Mouse (Mus musculus) thymus, postnatal 10 days (tissue): Measurements from ENCODE around the gene Mpdz.

Experiments
- DNase-seq, 2 experiments: peaks; one replicate each; pipeline ENCODE4 v3.0.0; 2021; ENCODE audit warnings: low spot score in 2 of 2

Mpdz gene

DNA sequence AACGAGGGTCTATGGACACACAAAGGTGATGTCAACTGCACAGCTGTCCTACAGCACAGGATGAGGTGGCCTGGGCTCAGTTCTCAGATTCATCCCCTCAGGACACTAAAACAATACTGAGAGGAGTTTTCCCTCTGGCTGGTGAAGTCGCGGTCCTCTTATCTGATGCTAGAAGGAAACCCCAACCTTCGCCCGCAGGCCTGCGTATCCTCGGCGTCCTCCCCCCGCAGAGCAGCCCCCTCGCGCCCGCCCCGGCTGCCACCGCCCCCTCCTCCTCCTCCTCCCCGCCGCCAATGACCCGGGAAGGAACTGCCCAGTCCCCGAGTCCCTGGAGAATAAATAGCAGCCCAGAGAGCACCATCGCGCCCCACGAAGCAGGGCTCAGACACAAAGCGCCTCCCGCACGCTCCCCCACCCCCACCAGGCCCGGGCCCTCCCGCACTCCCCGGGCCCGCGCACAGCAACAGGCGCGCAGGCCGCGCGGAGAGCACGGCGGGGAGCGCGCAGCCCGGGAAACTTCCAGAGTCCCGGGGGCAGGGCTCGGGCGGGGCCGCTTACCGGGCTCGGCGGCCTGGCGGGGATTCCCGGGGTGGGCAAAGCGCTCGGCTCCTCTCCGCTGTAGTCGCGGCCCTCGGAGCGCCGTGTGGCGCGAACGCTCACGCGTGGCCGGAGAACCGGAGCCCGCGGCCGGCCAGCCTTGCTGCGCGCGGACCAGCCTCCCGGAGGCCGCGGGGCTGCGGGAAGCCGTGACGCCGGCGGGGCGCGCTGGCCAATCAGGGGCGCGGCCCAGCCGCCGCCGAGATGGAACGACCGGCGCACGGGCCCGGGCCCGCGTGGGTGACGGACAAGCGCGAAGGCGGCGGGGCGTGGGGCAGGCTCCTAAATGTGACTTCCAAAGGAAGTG lies at the start of gene Mpdz:
Gene Mpdz (minus strand): TSS at position 738 of the 904 bp plus-strand sequence.
- no peak for DNase-seq

- DNase-seq: no peak
These were observed 47.9 kb upstream of the Mpdz start for GRCm38 (mm10) chr4:81490556-81490955.

DNA sequence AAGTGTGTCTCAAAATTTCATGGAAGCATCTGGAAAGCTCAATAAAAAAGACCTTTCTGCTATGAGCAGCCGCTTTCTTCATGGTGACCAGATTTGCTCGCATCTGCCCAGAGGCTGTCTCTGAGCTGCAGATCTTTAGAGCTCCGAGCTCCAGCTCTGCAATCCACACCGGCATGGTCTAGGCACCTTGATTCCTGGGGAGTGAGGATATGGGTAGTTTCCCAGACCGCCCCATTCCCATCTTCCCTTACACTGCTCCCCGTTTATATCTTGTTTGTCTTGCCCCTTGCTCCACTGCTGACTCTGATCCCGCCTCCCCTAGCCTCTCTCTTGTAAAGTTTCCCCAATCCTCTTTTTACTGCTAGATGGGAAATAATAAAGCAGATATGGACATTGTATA lies 42.0 kb upstream of the Mpdz start:
- DNase-seq: no peak

GRCm38 (mm10) chr4:81483887-81484602 lies 41.4 kb upstream of the Mpdz start:
- DNase-seq: no peak

DNA sequence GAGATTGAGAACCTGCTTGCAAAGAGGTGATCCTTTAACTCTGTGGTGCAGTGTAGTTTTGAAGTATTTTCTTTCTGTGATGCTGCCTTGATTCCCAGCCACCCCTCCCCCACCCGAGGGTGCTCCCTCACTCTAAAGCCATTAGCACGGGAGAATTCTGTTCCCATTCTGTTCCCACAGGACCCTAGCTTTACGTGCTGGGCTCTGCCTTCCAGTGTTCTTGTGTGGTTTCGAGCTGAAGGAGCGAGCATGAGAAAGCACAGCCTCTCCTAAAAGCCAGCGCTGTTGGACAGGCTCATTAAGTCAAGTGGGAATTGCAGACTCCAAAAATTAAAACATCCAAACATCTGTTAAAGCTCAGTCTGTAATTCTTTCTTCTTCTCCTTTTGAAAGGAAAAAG lies 40.5 kb upstream of the Mpdz start:
- DNase-seq: no peak

- DNase-seq: no peak
These were observed 24.2 kb upstream of the Mpdz start for GRCm38 (mm10) chr4:81466821-81467220.

DNA sequence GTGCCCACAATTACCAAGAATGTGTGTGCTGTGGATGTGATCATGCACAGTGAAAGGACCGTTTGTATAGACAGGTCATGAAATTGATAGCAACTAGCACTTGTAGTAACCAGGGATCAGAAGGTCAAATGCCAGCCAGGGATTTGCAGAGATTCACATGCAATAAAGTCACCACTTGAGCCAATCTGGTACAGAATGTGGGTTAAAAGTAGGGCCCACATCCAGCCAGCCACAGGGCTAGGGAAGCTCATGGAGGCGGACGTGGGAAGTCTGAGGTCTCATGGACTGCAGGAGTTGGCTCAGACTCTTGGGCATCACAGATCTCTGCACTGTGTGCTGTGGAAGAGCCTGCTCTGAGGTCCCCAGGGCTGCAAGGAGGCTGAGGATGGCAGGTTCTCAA lies 22.6 kb upstream of the Mpdz start:
- no peak for DNase-seq

DNA sequence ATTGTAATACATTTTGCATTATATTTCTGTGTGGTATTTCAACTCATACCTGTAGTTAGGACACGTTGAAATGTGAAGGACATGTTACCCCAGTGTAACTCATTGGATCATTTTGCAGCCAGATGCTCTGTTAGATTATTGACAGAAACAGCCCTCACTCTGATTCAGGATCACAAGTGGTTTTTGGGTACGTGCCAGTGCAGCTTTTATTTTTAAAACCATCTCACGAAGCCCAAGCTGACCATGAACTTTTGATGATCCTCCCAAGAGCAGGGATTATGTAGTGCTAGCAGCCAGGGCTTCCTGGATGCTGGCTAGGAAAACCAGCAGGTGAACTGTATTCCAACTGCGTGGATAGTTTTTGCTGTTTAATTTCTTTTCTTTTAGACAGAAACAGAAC lies 19.6 kb upstream of the Mpdz start:
- no peak for DNase-seq

GRCm38 (mm10) chr4:81458921-81459320 lies 16.3 kb upstream of the Mpdz start:
- DNase-seq: no peak

- DNase-seq: no peak
These were observed 11.2 kb upstream of the Mpdz start for GRCm38 (mm10) chr4:81453806-81454205.

GRCm38 (mm10) chr4:81452183-81452582 lies 9.6 kb upstream of the Mpdz start:
- DNase-seq: no peak

DNA sequence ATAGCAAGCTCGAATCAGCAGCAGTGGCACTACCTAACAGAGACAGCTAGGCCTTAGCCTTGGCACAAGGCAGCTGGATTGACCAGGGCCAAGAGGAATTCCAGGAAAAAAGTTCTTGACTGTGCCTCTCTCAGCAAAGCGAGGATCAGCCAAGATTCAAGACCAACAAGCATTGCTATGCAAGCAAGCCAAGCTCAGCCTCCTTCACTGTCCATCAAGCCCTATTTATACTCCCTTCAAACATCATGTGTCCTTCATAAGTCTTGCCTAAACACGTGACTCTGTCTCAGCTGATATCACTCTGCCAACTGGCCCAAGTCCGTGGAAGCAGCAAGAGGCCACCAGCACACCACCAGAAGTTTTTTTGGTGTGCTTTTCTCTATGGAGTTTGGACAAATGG lies 6.8 kb upstream of the Mpdz start:
- DNase-seq: no peak

DNA sequence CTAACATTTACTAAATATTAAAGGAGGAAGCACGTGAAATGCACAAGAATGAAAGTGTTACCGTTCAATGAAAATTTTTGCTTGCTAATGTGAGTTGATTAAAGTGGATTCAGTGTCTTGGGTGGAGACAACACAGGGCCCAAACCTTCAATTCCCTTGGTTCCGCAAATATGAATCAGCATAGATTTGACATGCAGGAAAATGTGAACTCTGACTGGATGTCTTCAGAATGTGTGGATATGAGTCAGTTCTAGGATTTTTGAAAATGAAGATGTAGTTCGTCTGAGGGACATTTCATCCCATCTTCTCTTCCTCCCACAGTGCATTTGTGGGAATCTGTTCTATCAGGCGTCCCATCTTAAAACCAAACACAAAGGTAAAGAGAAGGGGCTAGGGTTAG lies 951 bp upstream of the Mpdz start:
- DNase-seq: no peak

GRCm38 (mm10) chr4:81433961-81434360 lies 8.7 kb downstream of the Mpdz start:
- no peak for DNase-seq

DNA sequence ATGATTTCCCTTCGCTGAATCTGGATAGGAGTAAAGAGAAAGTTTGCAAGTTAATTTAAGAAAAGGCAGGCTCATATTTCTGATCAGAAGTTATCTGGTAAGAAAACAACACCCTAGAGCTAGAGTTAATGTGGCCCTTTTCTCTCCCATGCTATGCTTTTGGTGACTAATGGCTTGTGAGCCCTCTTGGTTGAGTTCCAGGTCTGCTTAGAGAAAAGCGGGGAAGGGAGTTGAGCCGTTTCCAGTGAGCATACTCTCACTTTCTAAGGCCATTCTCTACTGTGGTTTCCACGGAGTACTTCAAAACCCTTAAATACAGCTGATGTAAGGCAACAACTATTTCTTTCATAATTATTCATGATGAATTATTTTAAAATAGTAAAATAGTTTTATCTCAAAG lies 11.8 kb downstream of the Mpdz start:
- no peak for DNase-seq

DNA sequence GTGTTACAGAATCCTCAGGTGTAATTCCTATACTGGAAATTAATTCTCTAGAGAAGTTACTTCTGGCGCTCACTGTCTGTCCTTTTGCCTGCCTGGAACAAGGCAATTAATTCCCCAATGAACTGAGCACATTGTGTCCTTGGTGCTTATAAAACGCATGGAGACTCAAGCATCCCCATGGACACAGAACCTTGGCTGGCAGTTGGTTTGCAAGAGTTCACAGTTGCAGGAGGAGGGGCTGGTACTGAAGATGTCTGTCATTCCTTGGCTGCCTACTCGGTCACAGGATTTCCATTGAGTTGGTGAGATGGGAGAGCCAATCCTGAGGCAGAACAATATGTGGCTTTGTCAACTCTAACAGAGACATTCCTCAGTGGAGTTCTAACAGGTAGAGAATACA lies 12.5 kb downstream of the Mpdz start:
- no peak for DNase-seq

GRCm38 (mm10) chr4:81429670-81430069 lies 12.9 kb downstream of the Mpdz start:
- no peak for DNase-seq

DNA sequence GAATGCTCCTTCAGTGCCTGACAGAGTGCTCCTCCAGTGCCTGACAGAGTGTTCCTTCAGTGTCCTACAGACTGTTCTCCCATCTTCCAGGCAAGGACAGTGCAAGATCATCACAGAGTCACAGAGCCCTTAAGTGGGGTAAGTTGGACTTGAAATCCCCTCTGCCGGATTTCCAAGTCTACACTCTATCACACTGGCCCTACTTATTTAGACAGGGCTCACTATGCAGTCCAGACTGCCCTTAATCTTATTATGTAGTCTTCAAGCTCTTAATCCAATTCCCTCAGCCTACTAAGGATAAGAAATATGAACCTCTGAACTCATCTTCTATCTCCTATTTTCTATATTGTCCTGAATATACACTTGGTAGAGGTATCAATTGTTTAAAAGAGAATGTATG lies 19.1 kb downstream of the Mpdz start:
- no peak for DNase-seq

DNA sequence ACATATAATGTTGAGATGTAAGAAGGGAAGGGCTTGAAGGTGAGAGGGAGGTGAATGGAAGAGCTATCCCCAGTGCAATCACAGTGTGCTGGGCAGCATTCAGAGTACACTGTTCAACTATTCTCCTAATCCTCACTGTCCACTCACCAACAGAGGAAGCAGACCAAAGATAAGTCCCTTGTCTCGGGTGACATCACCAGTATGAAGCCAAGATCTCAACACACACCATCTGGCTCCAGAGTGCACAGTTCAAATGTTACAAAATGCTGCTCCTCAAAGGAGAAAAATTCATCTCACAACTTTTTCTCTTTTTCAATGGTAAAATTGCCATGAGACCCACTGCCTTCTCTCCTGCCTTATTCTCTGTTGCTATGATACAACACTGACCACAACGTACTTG lies 21.0 kb downstream of the Mpdz start:
- no peak for DNase-seq

DNA sequence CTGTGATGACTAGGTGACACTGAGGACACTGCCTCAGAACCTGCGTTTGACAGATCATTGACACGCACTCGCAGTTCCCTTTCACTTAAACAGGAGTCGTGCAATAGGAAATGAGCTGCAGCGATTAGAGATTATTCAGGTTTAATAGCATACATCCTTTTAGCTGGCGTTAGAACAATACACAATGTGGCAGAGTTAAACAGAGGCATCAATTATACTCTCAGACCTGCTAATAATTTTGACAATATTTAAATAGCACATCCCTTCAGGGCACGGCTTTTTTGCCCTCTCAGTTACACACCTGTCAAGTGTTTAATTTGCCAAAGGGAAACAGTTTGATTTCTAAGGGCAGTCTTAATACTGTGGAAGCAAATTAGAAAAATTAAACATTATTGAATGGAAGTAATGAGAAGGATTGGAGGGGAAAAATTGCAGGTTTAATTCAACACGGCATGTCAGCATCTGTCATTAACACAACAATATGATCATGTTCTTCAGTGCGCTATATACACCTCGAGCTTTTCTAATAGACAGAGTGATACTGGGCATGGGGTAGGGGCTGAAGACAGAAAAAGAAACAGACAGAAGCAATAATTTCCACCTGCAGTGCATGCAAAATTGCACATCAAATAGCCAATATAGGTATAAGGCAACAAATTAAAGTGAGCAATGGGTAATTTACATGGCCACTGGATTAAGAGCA lies 27.1 kb downstream of the Mpdz start:
- DNase-seq: no peak

GRCm38 (mm10) chr4:81414684-81415323 lies 27.8 kb downstream of the Mpdz start:
- no peak for DNase-seq

GRCm38 (mm10) chr4:81396883-81397282 lies 45.7 kb downstream of the Mpdz start:
- no peak for DNase-seq
